Mouse (Mus musculus): ENCODE measurements around the gene Traf2.

Gene Traf2

GRCm38 (mm10) chr2:25493476-25493961, 53.2 kb downstream of the Traf2 start, which contains the start of gene Lcn12:
TSS of gene Lcn12 (minus strand) at chr2:25493911.
- DNase-seq (ENCODE audit: low spot score in 2 of 2): no peak

GRCm38 (mm10) chr2:25492988-25493387, 53.8 kb downstream of the Traf2 start:
- no peak for DNase-seq (ENCODE audit: low spot score in 2 of 2)

GRCm38 (mm10) chr2:25488671-25489068, 58.1 kb downstream of the Traf2 start:
- no peak for DNase-seq (ENCODE audit: low spot score in 2 of 2)

GRCm38 (mm10) chr2:25487965-25488670, 58.6 kb downstream of the Traf2 start:
- no peak for DNase-seq (ENCODE audit: low spot score in 2 of 2)

DNA sequence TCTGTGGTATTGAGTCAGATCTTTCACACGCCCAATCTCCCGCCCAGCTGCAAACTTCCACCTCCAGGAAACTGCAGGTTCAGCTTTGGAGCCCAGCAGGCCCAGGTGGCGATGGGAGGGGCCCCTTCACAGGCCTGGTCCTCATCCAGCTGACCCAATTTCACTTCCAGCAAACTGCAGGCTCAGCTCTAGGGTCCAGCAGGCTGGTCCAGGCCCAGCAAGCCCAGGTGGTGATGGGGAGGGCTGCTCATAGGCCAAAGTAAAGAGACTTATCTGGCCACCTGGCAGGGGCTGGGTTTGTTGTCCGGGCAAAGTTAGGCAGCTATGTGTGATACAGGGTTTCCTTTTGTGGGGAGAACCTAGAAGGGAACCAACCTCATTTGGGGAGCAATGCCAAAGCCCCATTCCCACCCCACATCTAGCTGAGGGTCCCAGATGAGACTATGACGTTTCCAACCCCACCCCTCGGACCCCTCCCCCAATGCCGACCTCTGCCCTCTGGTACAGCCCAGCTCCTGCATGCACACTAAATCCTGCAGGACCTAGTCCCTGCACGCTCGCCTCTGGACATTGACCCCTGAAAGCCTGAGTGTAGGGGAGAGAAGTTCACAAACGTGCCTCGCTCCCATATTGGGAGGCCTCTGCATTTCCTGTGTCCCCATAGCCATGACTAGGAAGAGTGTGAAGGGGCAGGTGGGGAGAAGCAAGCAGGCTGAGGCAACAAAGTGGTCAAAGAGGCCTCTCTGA, 61.7 kb downstream of the Traf2 start:
- DNase-seq (ENCODE audit: low spot score in 2 of 2): no peak

DNA sequence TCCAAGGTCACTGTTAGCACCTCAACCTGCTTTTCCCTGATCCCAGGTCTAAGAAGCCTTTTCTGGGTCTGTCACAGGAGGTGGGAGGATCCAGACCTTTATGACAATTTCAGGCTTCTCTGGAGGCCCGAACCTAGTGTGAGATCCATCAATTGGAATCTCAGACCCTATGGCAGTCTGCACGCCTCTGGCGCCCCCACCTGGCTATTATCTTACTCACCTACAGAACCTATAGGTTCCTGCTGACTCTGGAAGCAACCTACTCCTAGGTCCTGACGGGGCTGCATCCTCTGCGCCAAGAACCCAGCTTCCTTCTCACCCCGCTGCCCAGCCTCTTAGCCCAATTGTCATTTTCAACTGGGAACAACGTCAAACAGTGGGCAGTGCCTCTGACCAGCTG, 63.8 kb downstream of the Traf2 start:
- DNase-seq (ENCODE audit: low spot score in 2 of 2): no peak

GRCm38 (mm10) chr2:25480541-25480940, 66.2 kb downstream of the Traf2 start:
- DNase-seq (ENCODE audit: low spot score in 2 of 2): no peak

GRCm38 (mm10) chr2:25479551-25480311, 67.0 kb downstream of the Traf2 start:
- DNase-seq (ENCODE audit: low spot score in 2 of 2): no peak

- DNase-seq (ENCODE audit: low spot score in 2 of 2): peak in 1 of 2 experiments; percentile 33
These were observed 68.6 kb downstream of the Traf2 start for GRCm38 (mm10) chr2:25477967-25478675.

DNA sequence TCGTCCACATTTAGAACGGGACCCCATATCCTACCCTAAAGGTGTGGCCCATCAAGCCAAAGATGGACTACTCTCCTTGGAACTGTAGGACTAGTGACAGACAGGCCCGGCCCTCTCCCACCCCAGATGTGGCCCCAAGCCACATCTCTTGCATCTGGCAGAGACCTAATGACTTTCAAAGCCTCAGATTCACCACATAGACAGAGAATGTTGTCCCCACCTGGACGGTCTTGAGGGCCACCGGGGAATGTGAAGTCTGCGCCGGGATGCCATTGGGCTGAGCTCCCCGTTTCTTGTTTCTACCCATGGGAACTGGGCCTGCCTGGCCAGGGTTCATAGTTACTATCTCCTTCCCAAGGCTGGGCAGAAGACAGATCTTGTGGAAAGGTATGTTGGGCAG, 69.2 kb downstream of the Traf2 start:
- no peak for DNase-seq (ENCODE audit: low spot score in 2 of 2)

- DNase-seq (ENCODE audit: low spot score in 2 of 2): no peak
These were observed 74.2 kb downstream of the Traf2 start for GRCm38 (mm10) chr2:25472550-25472949.

DNA sequence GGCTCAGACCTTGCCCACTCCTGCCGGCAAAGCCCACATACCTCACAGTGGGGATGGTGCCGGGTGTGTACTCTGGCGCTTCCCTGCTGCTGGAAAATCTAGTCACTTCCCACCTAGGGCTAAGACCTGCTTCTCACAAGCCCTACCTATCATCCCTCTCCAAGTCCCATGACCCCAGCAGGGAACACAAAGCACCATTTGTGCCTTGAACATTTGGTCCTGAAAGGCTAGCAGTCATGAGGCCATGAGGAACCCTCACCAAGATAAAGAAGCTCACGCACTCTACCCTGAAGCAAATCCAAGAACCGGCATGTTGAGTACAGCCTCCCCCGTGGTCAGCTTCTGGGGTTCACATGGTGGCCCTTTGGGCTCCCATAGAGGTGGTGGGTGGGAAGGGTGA, 76.8 kb downstream of the Traf2 start, which contains the start of gene Ptgds:
Gene Ptgds (minus strand): TSS at position 78 of the 400 bp plus-strand sequence.
- no peak for DNase-seq (ENCODE audit: low spot score in 2 of 2)

- DNase-seq (ENCODE audit: low spot score in 2 of 2): no peak
These were observed 77.5 kb downstream of the Traf2 start for GRCm38 (mm10) chr2:25468962-25469915.
